Mouse (Mus musculus) cerebellum, postnatal 4 days (tissue): ENCODE results near the gene Ankrd9.

Experiments
- DNase-seq, 2 experiments: peaks; one replicate each; pipeline ENCODE4 v3.0.0; 2022; ENCODE audit warnings: low spot score in 2 of 2, mixed read lengths in 1 of 2

Ankrd9 gene

GRCm38 (mm10) chr12:110961973-110962372, 16.9 kb downstream of the Ankrd9 start:
- no peak for DNase-seq

- no peak for DNase-seq
Observed at GRCm38 (mm10) chr12:110954351-110954991, 24.4 kb downstream of the Ankrd9 start.

- DNase-seq: no peak
Observed at GRCm38 (mm10) chr12:110953900-110954299, 24.9 kb downstream of the Ankrd9 start.

GRCm38 (mm10) chr12:110953443-110953842, 25.4 kb downstream of the Ankrd9 start:
- DNase-seq: no peak

- no peak for DNase-seq
Observed at GRCm38 (mm10) chr12:110952628-110953385, 26.0 kb downstream of the Ankrd9 start.

- no peak for DNase-seq
Observed at GRCm38 (mm10) chr12:110951236-110951635, 27.6 kb downstream of the Ankrd9 start.

GRCm38 (mm10) chr12:110950151-110950550, 28.7 kb downstream of the Ankrd9 start:
- no peak for DNase-seq

GRCm38 (mm10) chr12:110949410-110949809, 29.4 kb downstream of the Ankrd9 start:
- no peak for DNase-seq

GRCm38 (mm10) chr12:110948910-110949201, 30.0 kb downstream of the Ankrd9 start:
- DNase-seq: no peak

GRCm38 (mm10) chr12:110948082-110948909, 30.5 kb downstream of the Ankrd9 start:
- DNase-seq: no peak

- no peak for DNase-seq
Observed at GRCm38 (mm10) chr12:110946216-110946615, 32.6 kb downstream of the Ankrd9 start.

GRCm38 (mm10) chr12:110940869-110941268, 38.0 kb downstream of the Ankrd9 start:
- no peak for DNase-seq

- DNase-seq: no peak
Observed at GRCm38 (mm10) chr12:110939385-110939784, 39.5 kb downstream of the Ankrd9 start.

GRCm38 (mm10) chr12:110937496-110937895, 41.3 kb downstream of the Ankrd9 start:
- no peak for DNase-seq

GRCm38 (mm10) chr12:110935983-110936620, 42.7 kb downstream of the Ankrd9 start:
- peak; percentile 70 to 84 for DNase-seq

- DNase-seq: no peak
Observed at GRCm38 (mm10) chr12:110932820-110933219, 46.0 kb downstream of the Ankrd9 start.
